Mouse (Mus musculus) gastrocnemius, adult 8-10 months (tissue): ENCODE results near the gene Gm45140. TPM values are rescaled to one million over a fixed set of nuclear protein-coding genes. Genes with fewer than 3 reads are reported as not detected.
A peak's percentile ranks its signal among the peaks of the same experiment; 100 is the strongest.
"Not testable (repeated sequence)": the region's sequence is repeated elsewhere in the genome, so short reads cannot be mapped to it uniquely, and the experiment has no call there.

Experiments
- DNase-seq, 2 experiments: peaks; one replicate each; pipeline ENCODE4 v3.0.0; 2022; ENCODE audit warnings: low spot score in 2 of 2
- total RNA-seq, 4 experiments: library from RNA; stranded (reverse); gene quantifications; 2 replicates each; pipeline ENCODE4 v1.2.4; 2022

The Gm45140 gene
- total RNA-seq, 4 experiments from 2014 or later: 0.48 to 1.0 TPM; not detected in 2

DNA sequence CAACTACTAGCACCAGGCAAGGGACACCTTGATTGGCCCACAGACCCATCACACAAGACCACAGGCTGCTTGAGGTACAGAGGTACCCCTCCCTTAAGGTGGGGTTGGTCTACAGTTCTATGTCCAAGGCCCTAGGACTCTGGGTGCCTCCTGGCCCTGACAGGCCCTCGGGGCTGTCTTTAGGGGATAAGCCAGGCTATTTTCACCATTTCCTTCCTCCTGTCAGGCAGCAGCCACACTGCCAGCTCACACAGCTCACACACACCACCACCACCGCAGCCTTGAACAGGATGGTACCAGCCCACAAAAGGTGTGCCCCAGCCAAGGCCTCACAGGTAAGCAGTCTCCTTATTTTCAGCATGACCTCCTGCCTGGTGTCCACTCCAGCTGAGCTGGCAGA lies 57.8 kb downstream of the Gm45140 start, which contains the start of gene Gp9:
Gene Gp9, plus strand, starts transcription at position 231 of the 400 bp plus-strand sequence.
- DNase-seq: no peak

GRCm38 (mm10) chr6:87776663-87777062 lies 58.9 kb downstream of the Gm45140 start:
- no peak for DNase-seq

DNA sequence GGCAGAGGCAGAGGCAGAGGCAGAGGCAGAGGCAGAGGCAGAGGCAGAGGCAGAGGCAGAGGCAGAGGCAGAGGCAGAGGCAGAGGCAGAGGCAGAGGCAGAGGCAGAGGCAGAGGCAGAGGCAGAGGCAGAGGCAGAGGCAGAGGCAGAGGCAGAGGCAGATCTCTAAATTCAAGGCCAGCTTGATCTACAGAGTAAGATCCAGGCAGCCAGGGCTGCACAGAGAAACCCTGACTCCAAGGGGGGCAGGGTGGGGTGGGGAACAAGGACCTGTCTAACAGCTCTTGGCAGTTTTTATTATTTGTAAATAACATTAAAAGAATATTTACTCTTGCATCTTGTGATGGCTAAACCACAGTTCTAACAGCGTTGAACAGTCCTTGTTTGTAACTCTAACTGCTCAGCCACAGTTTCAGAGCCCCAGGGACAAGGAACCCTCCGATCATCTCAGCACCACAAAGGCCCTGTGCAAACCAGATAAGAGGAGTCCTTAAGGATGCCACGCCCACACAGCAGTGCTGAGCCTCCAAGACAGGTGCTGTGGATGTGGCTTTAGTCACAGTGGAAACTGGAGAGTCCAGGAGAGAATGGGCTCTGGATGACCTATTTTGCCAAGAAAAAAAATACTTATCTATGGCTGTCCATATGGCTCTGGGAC lies 59.9 kb downstream of the Gm45140 start:
- no peak for DNase-seq

- DNase-seq: no peak
These were observed 60.7 kb downstream of the Gm45140 start for GRCm38 (mm10) chr6:87774909-87775308.

- no peak for DNase-seq
These were observed 61.1 kb downstream of the Gm45140 start for GRCm38 (mm10) chr6:87774466-87774865.

DNA sequence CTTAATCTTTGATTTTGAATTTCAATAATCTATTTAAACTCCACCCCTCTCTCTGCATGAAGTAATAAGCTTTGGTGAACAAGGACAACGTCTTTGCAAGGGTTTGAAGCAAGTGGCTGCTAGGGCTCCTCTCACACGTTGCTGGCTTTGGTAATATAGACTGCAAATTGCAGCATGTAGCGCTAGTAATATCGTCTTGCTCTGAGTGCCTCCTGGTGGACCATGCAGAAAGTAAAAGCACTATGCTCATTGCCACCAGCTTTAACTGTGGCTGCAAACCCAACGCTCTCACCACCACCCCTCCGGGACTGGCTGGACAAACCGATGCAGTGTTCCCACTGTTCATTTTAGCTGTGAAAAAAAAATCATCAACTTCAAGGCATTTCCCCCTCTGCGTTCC lies 65.0 kb downstream of the Gm45140 start:
- DNase-seq: no peak

GRCm38 (mm10) chr6:87764296-87764695 lies 71.3 kb downstream of the Gm45140 start:
- DNase-seq: not testable (repeated sequence)

- DNase-seq: no peak
These were observed 72.0 kb downstream of the Gm45140 start for GRCm38 (mm10) chr6:87763376-87764280.

GRCm38 (mm10) chr6:87762161-87762560 lies 73.4 kb downstream of the Gm45140 start:
- DNase-seq: no peak

DNA sequence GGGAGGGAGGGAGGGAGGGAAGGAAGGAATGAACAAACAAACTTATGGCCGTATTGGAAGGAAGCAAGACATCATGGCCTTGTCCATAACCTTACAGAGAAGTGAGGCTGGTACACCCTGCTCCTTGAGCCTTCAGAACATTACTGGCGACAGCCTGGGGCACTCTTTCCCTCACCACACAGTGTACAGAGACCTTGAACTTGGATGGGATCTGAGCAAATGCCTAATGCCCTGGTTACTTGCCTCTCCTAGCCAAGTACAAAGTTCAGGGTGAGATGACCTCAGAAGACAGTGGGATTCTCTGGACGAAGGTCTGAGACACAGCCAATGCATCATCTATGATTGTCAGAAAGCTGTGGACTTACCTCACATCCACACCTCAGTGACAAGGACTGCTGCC lies 75.7 kb downstream of the Gm45140 start:
- no peak for DNase-seq

GRCm38 (mm10) chr6:87759404-87759803 lies 76.2 kb downstream of the Gm45140 start:
- DNase-seq: no peak

DNA sequence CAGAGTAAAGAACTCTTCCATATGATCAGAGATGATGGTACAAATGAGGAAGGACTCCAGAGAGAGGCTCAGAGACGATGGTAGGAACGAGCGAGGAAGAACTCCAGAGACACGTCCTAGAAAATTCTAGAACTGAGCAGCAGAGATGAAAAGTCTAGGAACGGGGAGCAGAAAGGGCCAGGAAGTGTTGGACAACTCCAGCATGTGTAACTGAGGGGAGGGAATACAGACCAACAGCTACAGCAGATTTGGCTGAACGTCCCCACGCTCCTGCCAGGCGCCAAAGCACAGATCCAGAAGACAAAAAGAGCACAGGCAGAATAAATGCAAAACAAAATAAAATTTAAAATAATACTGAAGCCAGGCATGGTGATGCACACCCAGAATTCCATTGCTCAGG lies 78.7 kb downstream of the Gm45140 start:
- DNase-seq: no peak

GRCm38 (mm10) chr6:87755196-87755595 lies 80.4 kb downstream of the Gm45140 start:
- DNase-seq: no peak

DNA sequence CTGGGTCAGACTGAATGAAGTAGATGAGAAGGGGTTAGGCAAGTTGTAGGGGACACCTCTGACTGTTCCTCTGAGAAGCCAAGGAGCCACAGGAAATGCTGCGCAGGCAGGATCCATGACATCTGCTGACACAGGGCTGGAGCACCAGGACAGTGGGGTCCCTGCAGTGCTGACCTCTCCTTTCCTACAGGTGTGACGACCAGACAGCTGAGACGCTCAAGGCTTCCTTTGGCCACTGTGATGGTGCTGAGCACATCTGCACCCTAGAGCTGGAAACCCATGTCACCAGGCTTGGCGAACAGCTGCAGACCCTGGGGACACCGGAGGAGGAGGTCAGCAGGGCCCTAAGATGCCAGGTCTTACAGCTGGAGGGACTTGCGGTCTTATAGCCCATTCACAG lies 84.0 kb downstream of the Gm45140 start:
- no peak for DNase-seq

- DNase-seq: no peak
These were observed 85.2 kb downstream of the Gm45140 start for GRCm38 (mm10) chr6:87750184-87750910.

- no peak for DNase-seq
These were observed 87.1 kb downstream of the Gm45140 start for GRCm38 (mm10) chr6:87748531-87748930.

DNA sequence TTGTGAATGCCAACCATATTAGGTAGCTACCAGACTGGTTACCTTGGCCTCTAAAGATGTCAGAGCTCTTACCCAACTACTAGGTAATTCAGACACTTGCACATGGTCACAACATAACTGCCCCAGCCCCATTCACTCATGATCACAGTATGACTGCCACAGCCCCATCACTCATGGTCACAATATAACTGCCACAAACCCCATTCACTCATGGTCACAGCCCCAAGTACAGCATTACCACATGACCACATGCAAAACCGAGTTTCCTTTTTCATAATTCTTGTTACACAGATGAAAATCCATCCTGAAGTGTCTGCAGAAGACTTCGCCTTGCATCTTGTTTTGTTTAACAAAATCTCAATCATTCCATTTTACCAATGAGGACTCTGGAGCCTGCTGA lies 87.5 kb downstream of the Gm45140 start:
- DNase-seq: no peak

GRCm38 (mm10) chr6:87746849-87747248 lies 88.7 kb downstream of the Gm45140 start:
- DNase-seq: peak; percentile 33 to 69

GRCm38 (mm10) chr6:87746059-87746458 lies 89.5 kb downstream of the Gm45140 start:
- DNase-seq: no peak

- no peak for DNase-seq
These were observed 90.3 kb downstream of the Gm45140 start for GRCm38 (mm10) chr6:87745301-87745700.

DNA sequence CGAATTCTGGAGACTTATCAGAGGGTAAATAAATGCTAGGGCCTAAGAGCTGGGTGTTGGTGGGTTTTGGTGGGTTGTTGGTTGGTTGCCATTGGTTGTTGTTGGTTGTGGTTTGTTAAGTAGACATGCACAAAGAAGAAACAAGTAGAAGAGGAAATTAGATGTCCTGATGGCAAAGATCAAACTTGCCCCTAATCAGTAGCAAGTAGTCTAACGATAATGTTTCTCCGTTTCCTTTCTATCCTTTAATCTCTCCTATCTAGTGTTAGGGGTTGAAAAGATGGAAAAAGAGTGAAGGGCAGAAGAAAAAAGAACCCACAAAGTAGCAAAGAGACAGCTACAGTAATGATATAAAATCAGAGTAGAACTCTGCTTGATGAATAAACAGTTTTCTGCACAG lies 91.0 kb downstream of the Gm45140 start:
- DNase-seq: no peak

- peak in 1 of 2 experiments; percentile 29 for DNase-seq
These were observed 92.3 kb downstream of the Gm45140 start for GRCm38 (mm10) chr6:87743281-87743680.
